Mouse (Mus musculus) bone marrow, adult 2 months (tissue): Measurements from ENCODE around the gene Plekhg3.

Experiments used
- CTCF ChIP-seq: fragments of 200-500 bp; IDR thresholded peaks from 2 replicates; pipeline ENCODE4 v1.5.1; 2011; ENCODE audit warnings: low read length, control low read depth; ENCODE audit not compliant: control insufficient read depth, insufficient read depth
- POLR2A ChIP-seq: fragments of 200-500 bp; IDR thresholded peaks from 2 replicates; pipeline ENCODE4 v1.6.1; 2011; ENCODE audit warnings: low read depth, mild to moderate bottlenecking, control low read depth, low read length, borderline replicate concordance; ENCODE audit not compliant: control insufficient read depth

GRCm38 (mm10) chr12:76486943-76487342, 43.7 kb upstream of the Plekhg3 start:
- TF ChIP-seq CTCF (no peak), POLR2A (no peak)
